Mouse (Mus musculus): ENCODE results near the gene Zscan26.

The Zscan26 gene

DNA sequence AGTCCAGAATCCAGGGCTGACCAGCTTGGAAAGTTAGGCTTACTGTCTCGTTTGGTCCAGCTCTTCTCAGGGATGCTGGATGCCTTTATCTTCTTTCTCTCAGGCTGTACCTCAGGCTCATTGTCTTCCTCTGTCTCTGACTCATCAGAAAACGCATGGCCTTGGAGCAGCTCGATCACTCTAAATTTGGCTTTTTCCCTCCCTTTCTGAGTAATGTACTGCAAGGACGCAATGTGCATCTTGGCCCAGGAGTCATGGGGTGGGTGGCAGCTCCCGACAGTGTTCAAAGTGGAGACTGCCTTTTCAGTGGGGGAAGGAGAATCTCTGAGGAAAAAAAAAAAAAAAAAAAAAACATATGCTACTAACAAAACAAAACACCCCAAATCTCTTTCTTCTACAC is 30.2 kb downstream of the Zscan26 start:
- DNase-seq, result no peak

DNA sequence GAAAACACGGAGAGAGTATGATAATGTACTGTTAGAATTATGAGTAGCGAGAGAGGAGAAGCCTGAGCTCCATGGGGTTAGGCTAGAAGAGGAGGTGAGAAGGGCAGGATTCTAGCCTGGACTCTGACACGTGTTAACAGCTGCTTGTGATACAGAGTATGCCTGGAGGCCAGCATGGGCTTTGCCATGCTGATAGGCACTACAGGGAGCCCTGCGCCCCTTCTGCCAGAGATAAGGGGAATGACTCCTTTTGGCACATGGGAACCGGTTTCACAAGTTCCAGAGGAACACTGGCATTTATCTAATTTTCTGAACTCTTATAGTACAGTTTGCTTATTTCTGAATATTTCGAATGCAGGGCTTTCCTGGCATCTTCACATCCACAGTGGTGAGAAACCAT is 34.7 kb downstream of the Zscan26 start:
- no peak for DNase-seq

DNA sequence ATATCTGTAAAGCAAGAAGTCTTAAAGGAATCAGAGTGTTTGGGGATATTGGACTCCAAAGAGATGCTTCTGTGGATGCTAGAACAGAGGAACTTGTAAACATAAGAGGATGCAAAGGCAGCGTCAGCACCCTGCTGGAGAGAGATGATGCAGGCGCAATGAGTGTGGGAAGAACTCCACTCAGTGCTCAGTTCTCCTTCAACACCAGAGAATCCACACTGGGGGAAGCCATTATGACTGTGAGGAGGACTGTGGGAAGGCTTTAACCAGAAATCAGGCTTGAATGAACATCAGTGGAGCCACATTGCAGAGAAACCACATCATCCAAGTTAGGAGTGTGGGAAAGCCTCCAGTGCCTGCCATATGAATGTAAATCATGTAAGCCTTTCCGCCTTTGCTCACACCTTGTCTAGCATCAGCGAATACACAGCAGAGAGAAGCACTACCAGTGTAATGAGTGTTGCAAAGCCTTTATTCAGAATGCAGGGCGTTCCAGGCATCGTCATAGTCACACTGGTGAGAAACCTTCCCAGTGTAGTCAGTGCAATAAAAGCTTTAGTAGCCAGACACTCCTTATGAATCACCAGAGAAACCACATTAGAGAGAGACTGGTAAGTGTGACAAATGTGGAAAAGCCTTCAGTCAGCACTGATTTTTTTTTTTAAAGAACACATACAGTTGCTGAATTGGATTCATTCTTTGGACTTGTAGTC is 36.1 kb downstream of the Zscan26 start:
- no peak for DNase-seq

DNA sequence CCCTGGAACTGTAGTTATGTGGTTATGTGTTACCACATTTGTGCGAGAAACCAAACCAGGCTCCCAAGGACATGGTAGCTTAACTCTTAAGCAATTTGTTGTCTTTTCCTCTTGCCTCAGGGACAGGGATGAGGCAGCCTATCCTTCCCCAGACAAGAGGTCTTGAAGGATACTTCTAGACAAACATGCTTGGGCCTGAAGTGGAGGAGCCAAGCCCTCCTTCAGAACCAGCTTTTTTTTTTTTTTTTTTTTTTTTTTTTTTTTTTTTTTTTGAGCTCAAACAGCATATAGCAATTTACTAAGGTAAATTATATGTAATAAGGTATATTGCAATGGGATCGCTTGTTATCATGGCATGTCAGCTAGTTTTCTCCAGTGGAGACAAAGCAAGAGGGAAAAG is 37.8 kb downstream of the Zscan26 start:
- DNase-seq, result no peak

DNA sequence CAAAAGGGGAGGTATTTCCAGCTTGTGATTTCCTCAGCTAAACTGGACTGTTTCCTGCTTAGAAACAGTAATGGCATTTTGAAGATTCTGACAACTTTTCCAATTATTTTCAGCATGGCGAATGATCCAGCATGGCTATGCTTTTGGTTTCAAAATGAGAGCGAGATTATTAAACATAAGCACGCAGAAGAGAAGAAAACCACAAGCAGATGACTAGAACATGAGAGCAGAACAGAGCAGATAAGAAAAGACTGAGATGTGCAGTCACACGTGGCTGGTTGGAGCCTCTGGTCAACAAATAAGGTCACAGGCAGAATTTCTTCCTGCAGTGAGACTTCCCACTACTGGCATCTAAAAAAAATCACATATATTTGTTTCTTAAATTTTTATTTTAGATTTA is 38.3 kb downstream of the Zscan26 start:
- DNase-seq, result no peak

DNA sequence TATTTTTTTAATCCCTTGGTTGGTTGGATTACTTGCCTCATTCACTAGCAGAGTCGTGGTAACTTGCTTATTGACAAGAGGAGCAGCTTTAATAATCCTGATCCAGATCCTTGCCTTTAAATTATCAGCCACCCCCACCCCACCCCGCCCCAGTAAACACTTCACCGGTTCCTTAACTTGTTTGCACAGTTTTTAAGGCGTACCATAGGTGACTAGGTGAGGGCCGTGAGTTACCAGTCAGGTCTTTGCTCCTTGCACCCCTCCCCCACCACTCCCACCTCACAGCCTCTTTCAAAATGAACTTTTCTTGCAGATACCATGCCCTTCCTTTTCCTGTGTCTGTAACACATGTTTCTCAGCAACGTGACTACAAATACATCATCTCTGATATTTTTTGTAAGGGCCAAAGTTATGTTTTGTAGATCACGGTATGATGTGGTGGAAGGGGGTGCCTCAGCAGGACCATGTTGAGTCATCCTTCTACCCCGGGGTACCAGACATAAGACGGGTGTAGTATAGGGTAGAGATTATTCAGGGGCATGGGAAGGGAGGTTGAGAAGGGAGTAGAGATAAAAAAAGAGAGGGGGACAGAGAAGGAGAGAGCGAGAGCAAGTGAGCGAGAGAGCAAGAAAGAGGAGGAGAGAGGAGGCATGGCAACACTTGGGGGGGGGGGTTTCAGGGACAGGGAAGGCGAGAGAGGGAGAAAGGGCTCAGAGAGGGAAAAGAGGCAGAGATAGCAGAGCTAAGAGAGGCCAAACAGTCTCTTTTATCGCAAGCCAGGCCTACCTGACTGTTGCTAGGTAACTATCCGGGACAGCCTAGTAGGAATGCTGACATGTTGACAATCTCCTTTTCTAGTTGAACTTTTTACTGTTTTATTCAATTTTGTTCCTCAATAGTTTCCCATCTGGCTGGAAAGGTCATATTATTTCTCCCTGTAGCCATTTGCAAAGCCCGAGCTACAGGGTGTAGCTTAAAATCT is 39.0 kb downstream of the Zscan26 start:
- no peak for DNase-seq

DNA sequence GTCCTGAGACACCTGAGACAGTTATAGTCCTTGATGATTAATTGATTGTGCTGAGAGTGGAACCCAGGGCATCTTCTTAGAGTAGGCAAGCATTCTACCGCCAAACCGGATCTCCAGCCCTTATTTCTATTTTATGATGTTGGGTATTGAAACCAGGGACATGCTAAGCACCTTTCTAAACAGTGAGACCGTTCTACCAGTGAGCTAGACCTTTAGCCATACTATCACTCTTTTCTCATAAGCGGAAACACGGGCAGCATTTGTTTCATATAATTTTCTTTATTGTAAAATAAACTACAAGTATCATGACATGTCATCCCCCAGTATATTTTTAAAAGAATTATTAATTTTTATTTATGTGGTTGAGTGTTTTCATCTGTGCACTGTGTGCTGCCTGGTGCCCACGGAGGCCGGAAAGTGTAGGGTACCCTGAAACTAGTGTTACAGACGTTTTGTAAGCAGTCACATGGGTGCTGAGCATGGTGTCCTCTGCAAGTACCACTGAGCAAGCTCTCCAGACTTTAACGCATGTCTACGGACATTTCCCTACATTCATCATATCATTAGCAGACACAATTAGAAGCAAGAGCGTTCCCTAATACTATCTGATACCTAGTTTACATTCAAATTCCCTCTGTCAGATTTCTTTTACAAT is 44.6 kb downstream of the Zscan26 start:
- DNase-seq, result no peak

DNA sequence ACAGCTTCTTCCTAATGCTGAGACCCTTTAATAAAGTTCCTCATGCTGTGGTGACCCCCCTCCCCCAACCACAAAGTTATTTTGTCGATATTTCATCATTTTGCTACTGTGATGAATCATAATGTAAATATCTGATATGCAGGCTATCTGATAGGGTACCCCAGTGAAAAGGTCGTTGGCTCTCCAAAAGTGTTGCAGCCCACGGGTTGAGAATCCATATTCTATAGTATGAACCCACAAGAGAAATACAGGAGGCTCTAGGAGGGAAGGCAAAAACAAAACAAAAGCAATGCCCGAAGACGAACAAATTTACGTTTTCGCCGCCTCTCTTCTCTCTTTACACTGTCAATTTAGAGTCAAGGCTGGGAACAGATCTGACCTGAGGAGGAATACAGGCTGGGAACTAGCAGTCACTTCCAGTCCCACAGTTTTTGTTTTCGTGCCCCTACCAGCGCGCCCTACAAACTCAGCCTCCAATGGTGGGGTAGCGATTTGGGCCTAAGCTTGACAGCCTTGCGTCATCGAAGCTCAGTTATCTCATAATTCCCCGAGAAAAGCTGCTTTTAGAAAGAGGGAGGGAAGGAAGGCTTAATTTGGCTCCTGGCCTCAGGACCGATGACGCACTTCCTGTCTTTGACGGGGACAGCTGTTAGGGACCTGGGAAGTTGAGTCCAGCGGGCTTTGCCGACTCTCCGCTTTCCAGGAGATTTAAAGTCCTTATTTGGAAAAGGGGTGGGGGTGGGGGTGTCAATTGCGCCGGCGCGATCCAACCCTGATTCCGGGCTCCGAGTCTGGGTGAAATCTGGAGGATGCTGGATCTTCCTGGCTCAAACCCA is 45.3 kb downstream of the Zscan26 start:
- peak; percentile 87 to 89 for DNase-seq

DNA sequence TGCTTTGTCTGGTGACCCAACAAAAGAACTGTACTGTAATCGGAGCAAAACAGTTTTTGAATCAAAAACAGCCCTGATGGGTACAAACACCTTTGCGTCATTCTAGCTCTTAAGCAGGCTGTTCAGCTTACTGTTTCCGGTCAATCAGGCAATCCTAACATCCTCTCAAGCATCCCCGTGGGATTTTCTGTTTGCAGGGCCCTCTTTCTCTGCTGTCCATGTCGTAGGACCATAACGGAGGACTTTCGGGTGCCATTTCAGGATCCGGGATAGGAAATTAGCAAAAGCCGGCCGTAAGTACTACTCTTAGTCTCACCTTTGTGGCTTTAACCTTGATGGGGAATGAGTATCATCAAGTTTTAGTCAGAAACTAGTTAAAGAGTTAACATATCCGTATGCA is 46.2 kb downstream of the Zscan26 start:
- no peak for DNase-seq

DNA sequence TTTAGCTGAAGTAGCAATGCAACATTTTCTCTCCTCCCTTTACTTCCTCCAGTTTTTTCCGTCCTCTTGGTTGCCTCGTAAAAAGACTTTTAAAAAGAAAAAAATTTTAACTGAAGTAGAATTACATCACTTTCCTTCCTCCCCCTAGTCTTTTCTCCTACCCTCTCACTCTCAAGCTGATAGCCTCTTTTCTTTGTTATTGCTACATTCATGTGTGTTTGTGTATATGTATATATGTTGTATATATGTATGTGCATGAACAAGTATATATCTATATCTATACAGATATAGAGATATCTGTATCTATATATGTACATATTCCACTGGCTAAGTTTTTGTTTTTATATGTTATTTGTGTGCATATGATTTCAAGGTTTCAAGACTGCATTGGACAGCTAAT is 50.7 kb downstream of the Zscan26 start:
- DNase-seq, result no peak

DNA sequence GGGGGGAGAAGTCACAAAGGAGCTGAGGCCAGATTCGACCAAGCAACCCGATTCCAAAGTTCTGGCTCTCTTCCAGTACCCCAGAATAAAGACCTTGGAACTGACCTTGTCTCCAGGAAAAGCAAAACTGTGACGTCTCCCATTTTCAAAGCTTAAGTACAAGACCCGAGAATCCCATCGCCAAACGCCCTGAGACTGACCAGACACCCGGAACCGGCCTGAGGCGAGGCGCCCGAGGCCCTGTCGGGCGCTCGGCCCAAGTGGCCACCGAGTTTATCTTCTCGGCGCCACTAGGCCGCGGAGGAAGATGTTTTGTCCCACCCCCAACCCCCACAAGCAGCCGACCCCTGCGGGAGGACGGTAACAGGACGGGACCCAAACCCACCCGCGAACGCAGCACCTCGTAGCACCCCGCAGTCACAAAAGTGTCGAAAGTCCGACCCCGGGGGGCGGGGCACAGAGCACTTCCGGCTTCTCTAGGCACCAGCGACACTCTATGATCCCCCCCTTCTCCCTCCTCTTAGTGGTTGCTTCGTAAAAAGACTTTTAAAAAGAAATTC is 51.2 kb downstream of the Zscan26 start, which contains the start of gene Zkscan3:
Gene Zkscan3, minus strand, starts transcription at position 469 of the 560 bp plus-strand sequence.
- peak; percentile 90 to 96 for DNase-seq

DNA sequence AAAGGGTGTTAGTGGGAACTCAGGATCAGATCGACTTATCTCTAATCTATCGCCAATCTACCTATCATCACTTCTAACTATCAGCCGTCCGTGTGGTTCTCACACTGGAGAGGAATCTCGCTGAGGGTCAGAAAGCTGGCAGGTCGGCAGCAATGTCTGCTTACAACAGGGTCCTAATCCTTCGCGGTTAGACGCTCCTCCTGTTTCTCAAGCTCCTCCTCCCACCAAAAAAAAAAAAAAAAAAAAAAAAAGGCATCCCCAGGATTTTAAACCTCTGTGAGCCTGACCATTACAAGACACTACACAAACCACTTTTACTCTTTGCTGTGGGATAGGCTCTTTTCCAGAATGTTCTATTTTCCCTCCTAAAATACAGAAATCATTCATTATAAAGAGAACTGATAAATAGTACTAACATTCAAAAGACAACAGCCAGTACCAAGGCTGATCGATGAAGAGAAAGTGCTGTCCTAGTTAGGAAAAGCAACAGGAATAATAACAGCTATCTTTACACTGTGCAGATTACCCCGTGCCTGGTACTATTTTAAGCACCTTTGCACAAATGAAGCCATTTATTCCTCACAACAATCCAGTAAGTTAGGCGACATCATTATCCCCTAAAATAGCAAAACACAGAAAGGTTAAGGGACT is 51.8 kb downstream of the Zscan26 start:
- no peak for DNase-seq

DNA sequence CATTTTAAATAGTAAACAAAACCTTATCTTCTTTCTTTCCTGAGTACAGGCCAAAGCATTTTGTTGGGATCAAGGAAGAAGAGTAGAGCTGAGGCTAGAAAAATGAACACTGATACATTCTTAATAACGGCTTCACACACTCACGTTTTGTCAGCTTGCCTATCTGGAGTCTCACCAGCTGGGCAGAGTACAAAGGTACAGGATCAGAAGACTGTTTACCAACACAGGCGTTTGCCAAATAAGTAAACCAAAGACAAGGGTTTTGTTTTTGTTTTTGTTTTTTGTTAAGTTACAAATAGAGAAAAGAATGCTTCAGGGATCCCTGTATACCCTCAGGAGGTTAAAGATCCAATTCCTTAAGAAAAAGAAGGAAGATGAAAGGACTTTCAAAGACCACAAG is 52.4 kb downstream of the Zscan26 start:
- DNase-seq, result peak in 1 of 2 experiments; percentile 22

DNA sequence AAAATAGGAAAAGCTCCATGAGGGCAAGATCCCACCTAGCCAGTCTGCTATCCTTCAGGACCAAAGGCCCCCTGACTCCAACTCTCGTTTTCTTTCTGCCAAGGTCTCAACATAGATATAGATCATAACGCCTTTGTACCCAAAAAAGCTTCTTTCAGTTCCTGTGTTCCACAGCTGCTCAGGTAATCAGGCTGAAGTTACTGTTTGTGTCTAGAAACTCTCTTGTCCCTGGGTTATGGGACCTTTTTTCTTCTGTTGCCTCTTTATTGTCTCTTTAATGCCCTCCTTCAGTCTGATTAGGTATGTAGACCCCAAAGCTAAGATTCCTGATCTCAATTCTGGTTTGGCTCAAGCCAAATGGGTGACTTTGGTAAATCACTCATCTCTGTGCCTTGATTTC is 56.0 kb downstream of the Zscan26 start:
- no peak for DNase-seq

DNA sequence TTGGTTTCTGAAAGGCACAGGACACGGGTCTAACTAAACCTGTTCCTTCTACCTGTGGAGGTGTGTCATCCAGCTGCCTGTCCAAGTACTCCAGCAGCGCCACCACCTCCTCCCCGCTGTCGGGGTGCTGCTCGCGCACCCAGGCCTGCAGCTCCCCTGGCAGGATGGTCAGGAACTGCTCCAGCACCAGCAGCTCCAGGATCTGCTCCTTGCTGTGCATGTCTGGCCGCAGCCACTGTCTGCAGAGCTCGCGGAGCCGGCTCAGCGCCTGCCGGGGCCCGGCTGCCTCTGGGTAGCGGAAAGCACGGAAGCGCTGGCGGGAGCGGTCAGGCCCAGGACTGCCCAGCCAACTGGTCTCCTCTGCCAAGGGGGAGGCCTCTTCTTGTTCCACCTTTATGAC is 57.5 kb downstream of the Zscan26 start:
- peak; percentile 12 to 48 for DNase-seq

DNA sequence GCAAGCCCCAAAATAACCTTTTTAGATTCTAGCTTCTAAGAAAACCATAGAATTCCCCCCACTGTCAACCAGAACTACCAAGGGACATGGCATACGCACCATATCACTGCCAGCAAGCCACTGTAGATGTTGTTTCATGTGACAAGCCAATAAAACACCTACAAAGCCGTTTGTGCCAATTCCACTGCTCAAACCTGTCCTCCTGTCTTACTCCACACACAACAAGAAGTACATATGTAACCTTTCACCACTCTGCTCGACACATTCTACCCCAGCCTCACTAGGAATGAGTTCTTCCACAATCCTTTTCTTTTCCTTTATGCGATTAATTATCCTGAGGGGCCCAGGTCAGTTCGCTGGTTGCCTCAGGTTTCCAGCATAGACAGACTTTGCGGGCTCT is 57.9 kb downstream of the Zscan26 start:
- DNase-seq, result no peak

DNA sequence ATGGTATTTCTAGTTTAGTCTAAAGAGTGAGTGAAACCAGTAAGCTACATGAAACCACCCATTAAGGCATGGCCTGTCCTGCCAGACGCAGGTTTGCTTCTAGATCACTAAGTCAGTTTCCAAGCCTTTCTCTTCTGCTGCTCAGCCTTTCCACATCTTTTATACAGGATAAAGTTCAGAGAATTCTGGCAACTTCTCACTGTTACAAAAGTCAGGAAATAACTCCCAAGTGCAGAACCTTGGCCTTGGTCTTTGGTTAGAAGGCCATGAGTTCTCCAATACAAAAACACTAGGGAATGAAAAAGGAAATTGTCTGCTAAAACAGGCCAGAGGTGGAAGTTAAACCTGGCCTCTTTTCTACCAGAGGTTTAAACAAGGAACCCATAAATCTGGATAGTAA is 58.3 kb downstream of the Zscan26 start:
- no peak for DNase-seq

All from kidney, postnatal 36 days (tissue).